Mouse (Mus musculus): ENCODE data around the gene Slfn9. TPM values are rescaled to one million over a fixed set of nuclear protein-coding genes. Genes with fewer than 3 reads are reported as not detected.
A peak's percentile ranks its signal among the peaks of the same experiment; 100 is the strongest.
"Not testable (repeated sequence)": the region's sequence is repeated elsewhere in the genome, so short reads cannot be mapped to it uniquely, and the experiment has no call there.

Slfn9 gene
- polyA plus RNA-seq (2015; fragmentation: Nextera tagmentation; extraction: Ambion mirVana): 14.4 and 17.1 TPM in 2 replicates

GRCm38 (mm10) chr11:82991469-82992166 is at the start of gene Slfn9:
Slfn9 (minus strand) TSS chr11:82991830.
- no peak for ATAC-seq (ENCODE audit: low FRiP score, low read depth)
- WGBS: 3% methylated on average over 14 of the region's 14 CpGs

GRCm38 (mm10) chr11:83041000-83041399 is 49.4 kb upstream of the Slfn9 start:
- H3K4me1 ChIP-seq: no peaks in the 10 kb centered on the region
- H3K4me2 ChIP-seq (replicated peaks): no peak overlapping the region
- H3K9ac ChIP-seq: no peak overlapping the region
- peaks cover 9% of the 10 kb centered on the region for H3K27me3 ChIP-seq
- H3K9me3 ChIP-seq: no peaks in the 10 kb centered on the region
- ATAC-seq (ENCODE audit: low FRiP score, low read depth): no peak
- no peak overlapping the region for H3K4me3 ChIP-seq
- H3K27ac ChIP-seq: no peak overlapping the region
- no peaks in the 10 kb centered on the region for H3K36me3 ChIP-seq

More at GRCm38 (mm10) chr11:82991469-82992166, at the start of gene Slfn9:
- Histone ChIP-seq H3K4me3 (peak within 1 kb of the TSS; percentile 53), H3K4me2 (replicated peaks) (peak within 1 kb of the TSS; percentile 87), H3K36me3 (peaks cover 3% of the 10 kb centered on the region; the same call in 1 of the 2 replicates), H3K27me3 (no peaks in the 10 kb centered on the region), H3K4me1 (peaks cover 19% of the 10 kb centered on the region), H3K9ac (peak within 1 kb of the TSS; percentile 67), H3K27ac (peak within 1 kb of the TSS; percentile 44; the same call in 1 of the 2 replicates), H3K9me3 (no peaks in the 10 kb centered on the region)

- no peaks in the 10 kb centered on the region for H3K36me3 ChIP-seq
- ATAC-seq (ENCODE audit: low FRiP score, low read depth): no peak
- no peaks in the 10 kb centered on the region for H3K9me3 ChIP-seq
- H3K4me3 ChIP-seq: no peak overlapping the region
- H3K4me2 ChIP-seq (replicated peaks): peak overlapping the region; percentile 38; the same call in 1 of the 2 replicates
- H3K27ac ChIP-seq: no peak overlapping the region
- no peak overlapping the region for H3K9ac ChIP-seq
- WGBS: 33% methylated on average over 1 of the region's 1 CpGs
- H3K4me1 ChIP-seq: no peaks in the 10 kb centered on the region
- peaks cover 9% of the 10 kb centered on the region for H3K27me3 ChIP-seq
Measured at GRCm38 (mm10) chr11:83040325-83040724, 48.7 kb upstream of the Slfn9 start.

- H3K4me1 ChIP-seq: no peaks in the 10 kb centered on the region
- H3K27ac ChIP-seq: no peak overlapping the region
- 0 out of 2 replicates have a peak overlapping the region, but pooled peaks have one; percentile 7 for H3K4me3 ChIP-seq
- 18% methylated on average over 19 of the region's 19 CpGs for WGBS
- peak overlapping the region; percentile 38 for H3K4me2 ChIP-seq (replicated peaks)
- no peak for ATAC-seq (ENCODE audit: low FRiP score, low read depth)
- H3K9me3 ChIP-seq: no peaks in the 10 kb centered on the region
- H3K9ac ChIP-seq: no peak overlapping the region
- peaks cover 9% of the 10 kb centered on the region for H3K27me3 ChIP-seq
- no peaks in the 10 kb centered on the region for H3K36me3 ChIP-seq
Measured at GRCm38 (mm10) chr11:83039796-83040195, 48.2 kb upstream of the Slfn9 start.

- ATAC-seq (ENCODE audit: low FRiP score, low read depth): no peak
- H3K9me3 ChIP-seq: no peaks in the 10 kb centered on the region
- H3K36me3 ChIP-seq: no peaks in the 10 kb centered on the region
- no peak overlapping the region for H3K4me2 ChIP-seq (replicated peaks)
- no peak overlapping the region for H3K9ac ChIP-seq
- H3K4me3 ChIP-seq: no peak overlapping the region
- peaks cover 9% of the 10 kb centered on the region for H3K27me3 ChIP-seq
- no peak overlapping the region for H3K27ac ChIP-seq
- H3K4me1 ChIP-seq: no peaks in the 10 kb centered on the region
- 50% methylated on average over 1 of the region's 1 CpGs for WGBS
Measured at GRCm38 (mm10) chr11:83039156-83039555, 47.5 kb upstream of the Slfn9 start.

- not testable (repeated sequence) for H3K4me3 ChIP-seq; H3K27ac ChIP-seq; H3K27me3 ChIP-seq; H3K4me1 ChIP-seq; H3K36me3 ChIP-seq; H3K9me3 ChIP-seq; H3K9ac ChIP-seq; ATAC-seq (ENCODE audit: low FRiP score, low read depth); H3K4me2 ChIP-seq (replicated peaks)
- WGBS: 72% methylated on average over 3 of the region's 3 CpGs
Measured at GRCm38 (mm10) chr11:83038686-83039085, 47.1 kb upstream of the Slfn9 start.

- no peaks in the 10 kb centered on the region for H3K9me3 ChIP-seq
- H3K27me3 ChIP-seq: no peaks in the 10 kb centered on the region
- no peaks in the 10 kb centered on the region for H3K4me1 ChIP-seq
- ATAC-seq (ENCODE audit: low FRiP score, low read depth): no peak
- H3K4me2 ChIP-seq (replicated peaks): no peak within 1 kb of the TSS
- H3K4me3 ChIP-seq: no peak within 1 kb of the TSS
- H3K27ac ChIP-seq: no peak within 1 kb of the TSS
- H3K9ac ChIP-seq: no peak within 1 kb of the TSS
- WGBS: 66% methylated on average over 5 of the region's 5 CpGs
- H3K36me3 ChIP-seq: no peaks in the 10 kb centered on the region
Measured at GRCm38 (mm10) chr11:83020621-83021020, 29.0 kb upstream of the Slfn9 start, which contains the start of gene Slfn8. Slfn8 (minus strand) TSS chr11:83020810.

- ATAC-seq (ENCODE audit: low FRiP score, low read depth); H3K4me3 ChIP-seq; H3K4me2 ChIP-seq (replicated peaks); H3K27me3 ChIP-seq; H3K4me1 ChIP-seq; H3K36me3 ChIP-seq; H3K9me3 ChIP-seq; H3K27ac ChIP-seq; H3K9ac ChIP-seq: not testable (repeated sequence)
- 79% methylated on average over 18 of the region's 18 CpGs for WGBS
Measured at GRCm38 (mm10) chr11:83019561-83020519, 28.2 kb upstream of the Slfn9 start.

- no peaks in the 10 kb centered on the region for H3K36me3 ChIP-seq
- no peaks in the 10 kb centered on the region for H3K27me3 ChIP-seq
- no peak overlapping the region for H3K4me3 ChIP-seq
- no peak for ATAC-seq (ENCODE audit: low FRiP score, low read depth)
- H3K9ac ChIP-seq: no peak overlapping the region
- H3K4me2 ChIP-seq (replicated peaks): no peak overlapping the region
- no peak overlapping the region for H3K27ac ChIP-seq
- H3K9me3 ChIP-seq: no peaks in the 10 kb centered on the region
- H3K4me1 ChIP-seq: no peaks in the 10 kb centered on the region
Measured at GRCm38 (mm10) chr11:83016093-83016492, 24.5 kb upstream of the Slfn9 start.

- WGBS: 83% methylated on average over 1 of the region's 1 CpGs
- Histone ChIP-seq H3K4me1 (no peaks in the 10 kb centered on the region), H3K4me3 (no peak overlapping the region), H3K9ac (no peak overlapping the region), H3K27ac (no peak overlapping the region), H3K27me3 (no peaks in the 10 kb centered on the region), H3K4me2 (replicated peaks) (no peak overlapping the region), H3K36me3 (no peaks in the 10 kb centered on the region), H3K9me3 (no peaks in the 10 kb centered on the region)
- ATAC-seq (ENCODE audit: low FRiP score, low read depth): no peak
Measured at GRCm38 (mm10) chr11:83013356-83013755, 21.7 kb upstream of the Slfn9 start.

GRCm38 (mm10) chr11:82990612-82991385 is 831 bp downstream of the Slfn9 start:
- Histone ChIP-seq H3K9ac (peak overlapping the region; percentile 67), H3K4me1 (peaks cover 19% of the 10 kb centered on the region), H3K36me3 (peaks cover 11% of the 10 kb centered on the region), H3K4me2 (replicated peaks) (peak overlapping the region; percentile 87), H3K4me3 (peak overlapping the region; percentile 53)
- H3K27me3 ChIP-seq, H3K9me3 ChIP-seq, H3K27ac ChIP-seq: not testable (repeated sequence)
- 16% methylated on average over 19 of the region's 19 CpGs for WGBS
- ATAC-seq (ENCODE audit: low FRiP score, low read depth): peak; percentile 79
